14 mouse cellular contexts compared by ENCODE assay signal in genomic region chr4:148518235-148518795, GRCm38 (mm10). TPM values are rescaled to one million over a fixed set of nuclear protein-coding genes. Genes with fewer than 3 reads are reported as not detected.
DNase-seq lines count a peak whose midpoint lies in the region; ATAC-seq and TF ChIP-seq lines count a peak whose summit lies in the region.
"Had no signal": no experiment of that assay in that cellular context is flagged by ENCODE, and none has a peak within 500 bp of the region (broad histone marks: within the 10 kb centered on the region; RNA-seq: fewer than 3 reads in every experiment).

No protein-coding gene starts in this region.

- WGBS in heart, embryonic 14.5 days, result 56% methylated on average over 5 of the region's 5 CpGs
- WGBS in embryonic facial prominence, embryonic 11.5 days, result 24% methylated on average over 5 of the region's 5 CpGs
- 14% methylated on average over 5 of the region's 5 CpGs for WGBS in forebrain, postnatal 0 days
- 12% methylated on average over 5 of the region's 5 CpGs for WGBS in midbrain, embryonic 14.5 days

- no peaks in the 10 kb centered on the region for H3K9me3 ChIP-seq in heart, embryonic 14.5 days (ENCODE audit: control insufficient read depth, low read length)
- no peaks in the 10 kb centered on the region for H3K9me3 ChIP-seq in embryonic facial prominence, embryonic 11.5 days (replicated peaks; ENCODE audit: control insufficient read depth, low read length)
- no peaks in the 10 kb centered on the region for H3K9me3 ChIP-seq in forebrain, postnatal 0 days (ENCODE audit: low read length)
- no peaks in the 10 kb centered on the region for H3K9me3 ChIP-seq in midbrain, embryonic 14.5 days (ENCODE audit: control insufficient read depth, low read length)
- H3K9me3 ChIP-seq: lung, embryonic 15.5 days; stomach, embryonic 15.5 days had no signal

- no peak overlapping the region for H3K4me3 ChIP-seq in heart, embryonic 14.5 days (ENCODE audit: control insufficient read depth in 1 of 2, insufficient read depth in 1 of 2, low read depth in 1 of 2, low read length in 2 of 2)
- H3K4me3 ChIP-seq in embryonic facial prominence, embryonic 11.5 days (ENCODE audit: low read depth, low read length), result no peak overlapping the region
- H3K4me3 ChIP-seq in forebrain, postnatal 0 days (ENCODE audit: low read depth, low read length), result no peak overlapping the region
- H3K4me3 ChIP-seq in midbrain, embryonic 14.5 days (replicated peaks; ENCODE audit: low read depth, low read length), result no peak overlapping the region
- H3K4me3 ChIP-seq: lung, embryonic 15.5 days; stomach, embryonic 15.5 days had no signal

- peak overlapping the region; percentile 5 to 24; a peak in 2 of 4 replicates for H3K27ac ChIP-seq in heart, embryonic 14.5 days (replicated peaks in 1 of 2; ENCODE audit: control insufficient read depth in 1 of 2, insufficient read depth in 1 of 2, low read depth in 2 of 2, low read length in 2 of 2)
- H3K27ac ChIP-seq in embryonic facial prominence, embryonic 11.5 days (replicated peaks; ENCODE audit: low read depth, low read length), result no peak overlapping the region
- H3K27ac ChIP-seq in forebrain, postnatal 0 days (ENCODE audit: low read depth, low read length), result 0 out of 2 replicates have a peak overlapping the region, but pooled peaks have one; percentile 43
- H3K27ac ChIP-seq in midbrain, embryonic 14.5 days (replicated peaks; ENCODE audit: low read depth, low read length), result peak overlapping the region; percentile 71
- H3K27ac ChIP-seq: lung, embryonic 15.5 days; stomach, embryonic 15.5 days had no signal

- ATAC-seq in heart, embryonic 14.5 days (ENCODE audit: insufficient number of reproducible peaks, insufficient read depth, low FRiP score, low read depth), result no peak
- no peak for ATAC-seq in embryonic facial prominence, embryonic 11.5 days (replicated peaks; ENCODE audit: insufficient number of reproducible peaks, low FRiP score, low TSS enrichment, low read depth)
- peak; percentile 63 for ATAC-seq in forebrain, postnatal 0 days
- ATAC-seq in midbrain, embryonic 14.5 days (ENCODE audit: low FRiP score, low TSS enrichment), result no peak

- peaks cover 80% of the 10 kb centered on the region for H3K36me3 ChIP-seq in heart, embryonic 14.5 days (ENCODE audit: control insufficient read depth, insufficient read depth, low read length)
- peaks cover 6% of the 10 kb centered on the region for H3K36me3 ChIP-seq in embryonic facial prominence, embryonic 11.5 days (replicated peaks; ENCODE audit: control insufficient read depth, insufficient read depth, low read depth, low read length)
- H3K36me3 ChIP-seq in forebrain, postnatal 0 days (ENCODE audit: insufficient read depth), result peaks cover 65% of the 10 kb centered on the region
- peaks cover 83% of the 10 kb centered on the region for H3K36me3 ChIP-seq in midbrain, embryonic 14.5 days (ENCODE audit: control insufficient read depth, insufficient read depth, low read length)

- no peaks in the 10 kb centered on the region for H3K27me3 ChIP-seq in heart, embryonic 14.5 days (ENCODE audit: control insufficient read depth, insufficient read depth, low read length)
- no peaks in the 10 kb centered on the region for H3K27me3 ChIP-seq in embryonic facial prominence, embryonic 11.5 days (ENCODE audit: control insufficient read depth, insufficient read depth, low read length)
- no peaks in the 10 kb centered on the region for H3K27me3 ChIP-seq in forebrain, postnatal 0 days (ENCODE audit: insufficient read depth, low read length)
- no peaks in the 10 kb centered on the region for H3K27me3 ChIP-seq in midbrain, embryonic 14.5 days (ENCODE audit: control insufficient read depth, insufficient read depth, low read length)
- H3K27me3 ChIP-seq: CH12.LX; lung, embryonic 15.5 days; stomach, embryonic 15.5 days had no signal

- no peak for TF ChIP-seq CTCF in forebrain, postnatal 0 days (IDR thresholded peaks at IDR 0.05; ENCODE audit: low read depth)

- DNase-seq in heart, adult 9 months (ENCODE audit: low spot score in 2 of 2), result no peak
- peak; percentile 4 for DNase-seq in embryonic facial prominence, embryonic 11.5 days (ENCODE audit: low spot score)
- DNase-seq in forebrain, postnatal 0 days, result peak; percentile 4
- peak; percentile 53 for DNase-seq in midbrain, embryonic 14.5 days
- no peak for DNase-seq in urinary bladder, postnatal 14 days (ENCODE audit: low spot score)
- no peak for DNase-seq in urinary bladder, postnatal 10 days (ENCODE audit: low spot score)
- DNase-seq in cerebellum, postnatal 4 days (ENCODE audit: low spot score in 2 of 2), result no peak
- DNase-seq: cerebellum, postnatal 25 days; heart, postnatal 14 days; right cerebral cortex, postnatal 25 days had no signal

- no peak overlapping the region for H3K9ac ChIP-seq in heart, embryonic 14.5 days (ENCODE audit: low read length)
- H3K9ac ChIP-seq in embryonic facial prominence, embryonic 11.5 days (replicated peaks; ENCODE audit: low read length), result no peak overlapping the region
- H3K9ac ChIP-seq in forebrain, postnatal 0 days, result no peak overlapping the region
- H3K9ac ChIP-seq in midbrain, embryonic 14.5 days (replicated peaks; ENCODE audit: low read length), result 0 out of 2 replicates have a peak overlapping the region, but pooled peaks have one; percentile 10
- H3K9ac ChIP-seq: lung, embryonic 15.5 days; stomach, embryonic 15.5 days had no signal

- no peak overlapping the region for H3K4me2 ChIP-seq in heart, embryonic 14.5 days (ENCODE audit: low read length)
- H3K4me2 ChIP-seq in embryonic facial prominence, embryonic 11.5 days (ENCODE audit: low read depth, low read length), result no peak overlapping the region
- no peak overlapping the region for H3K4me2 ChIP-seq in forebrain, postnatal 0 days (ENCODE audit: low read depth)
- H3K4me2 ChIP-seq in midbrain, embryonic 14.5 days (ENCODE audit: low read length), result no peak overlapping the region
- H3K4me2 ChIP-seq: lung, embryonic 15.5 days; stomach, embryonic 15.5 days had no signal

- no peaks in the 10 kb centered on the region; a peak in 1 of 4 replicates for H3K4me1 ChIP-seq in heart, embryonic 14.5 days (ENCODE audit: control insufficient read depth in 2 of 2, insufficient read depth in 2 of 2, low read length in 2 of 2)
- H3K4me1 ChIP-seq in embryonic facial prominence, embryonic 11.5 days (ENCODE audit: control insufficient read depth, insufficient read depth, low read length), result no peaks in the 10 kb centered on the region
- H3K4me1 ChIP-seq in forebrain, postnatal 0 days (ENCODE audit: insufficient read depth), result no peaks in the 10 kb centered on the region
- H3K4me1 ChIP-seq in midbrain, embryonic 14.5 days (ENCODE audit: control insufficient read depth, insufficient read depth, low read length), result peaks cover 4% of the 10 kb centered on the region; the same call in 1 of the 2 replicates
- H3K4me1 ChIP-seq: lung, embryonic 15.5 days; stomach, embryonic 15.5 days had no signal

RNA-seq across cellular contexts. Expression of gene Angptl7, which starts 18.1 kb away (rescaled TPM):
- polyA plus RNA-seq in heart, embryonic 14.5 days (2014; fragmentation: Nextera tagmentation; extraction: Ambion mirVana), result 11.5 and 16.6 TPM in 2 replicates
- 0.21 and 0.25 TPM in 2 replicates for polyA plus RNA-seq in embryonic facial prominence, embryonic 11.5 days (2014; fragmentation: Nextera tagmentation; extraction: Ambion mirVana)
- 0.52 TPM in 1 of 2 replicates, not detected in the other for total RNA-seq in forebrain, postnatal 0 days (2014; rRNA removed)
- 0.21 and 0.33 TPM in 2 replicates for polyA plus RNA-seq in forebrain, postnatal 0 days (2015; fragmentation: Nextera tagmentation; extraction: Ambion mirVana)
- 0.26 and 0.41 TPM in 2 replicates for polyA plus RNA-seq in midbrain, embryonic 14.5 days (2014; fragmentation: Nextera tagmentation; extraction: Ambion mirVana)
- total RNA-seq: CH12.LX had no signal

RNA-seq across cellular contexts. Expression of gene Exosc10, which starts 39.9 kb away (rescaled TPM):
- 61.2 and 66.6 TPM in 2 replicates for polyA plus RNA-seq in heart, embryonic 14.5 days (2014; fragmentation: Nextera tagmentation; extraction: Ambion mirVana)
- polyA plus RNA-seq in embryonic facial prominence, embryonic 11.5 days (2014; fragmentation: Nextera tagmentation; extraction: Ambion mirVana), result 109 and 114 TPM in 2 replicates
- 70.4 and 80.0 TPM in 2 replicates for total RNA-seq in forebrain, postnatal 0 days (2014; rRNA removed)
- polyA plus RNA-seq in forebrain, postnatal 0 days (2015; fragmentation: Nextera tagmentation; extraction: Ambion mirVana), result 75.3 and 76.8 TPM in 2 replicates
- 76.5 and 93.2 TPM in 2 replicates for polyA plus RNA-seq in midbrain, embryonic 14.5 days (2014; fragmentation: Nextera tagmentation; extraction: Ambion mirVana)

Comparison
In these comparisons a context has a peak if more than half of its experiments do, and no peak if none do; other contexts are left out.
1. DNase-seq: peak in embryonic facial prominence, embryonic 11.5 days (single experiment), forebrain, postnatal 0 days (single experiment) and midbrain, embryonic 14.5 days (single experiment); none in heart, adult 9 months (0 of 2), urinary bladder, postnatal 14 days (single experiment), urinary bladder, postnatal 10 days (single experiment) and cerebellum, postnatal 4 days (0 of 2).